Mouse (Mus musculus) left cerebral cortex, adult 8-10 months (tissue): ENCODE results near the gene Kif22. TPM values are rescaled to one million over a fixed set of nuclear protein-coding genes. Genes with fewer than 3 reads are reported as not detected.
A peak's percentile ranks its signal among the peaks of the same experiment; 100 is the strongest.

Experiments
- DNase-seq, 2 experiments: peaks; one replicate each; pipeline ENCODE4 v3.0.0; 2022; ENCODE audit warnings: low spot score in 2 of 2
- total RNA-seq, 4 experiments: library from RNA; stranded (reverse); gene quantifications; 2 replicates each; pipeline ENCODE4 v1.2.4; 2022

The Kif22 gene
- total RNA-seq, 4 experiments from 2014 or later, result 2.3 to 7.1 (median 5.3) TPM

DNA sequence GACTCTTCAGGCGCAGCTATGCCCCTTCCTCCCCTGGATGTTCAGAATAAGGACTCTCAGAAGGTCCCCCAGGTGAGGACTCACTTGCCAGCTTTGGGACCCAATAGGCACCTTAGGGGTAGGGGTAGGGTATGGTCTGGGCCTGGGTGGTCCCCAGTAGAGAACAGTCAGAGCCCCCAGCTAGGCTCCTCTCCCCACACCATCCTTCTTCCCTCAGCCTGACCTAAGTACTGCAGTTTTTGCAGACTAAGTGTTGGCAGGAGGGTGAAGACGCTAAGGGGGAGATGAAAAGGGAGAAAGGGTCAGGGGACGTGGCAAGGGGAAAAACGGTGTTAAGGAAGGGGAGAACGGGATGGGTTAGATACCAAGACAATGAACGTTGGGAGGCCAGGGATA is 24.3 kb downstream of the Kif22 start:
- DNase-seq, result no peak

DNA sequence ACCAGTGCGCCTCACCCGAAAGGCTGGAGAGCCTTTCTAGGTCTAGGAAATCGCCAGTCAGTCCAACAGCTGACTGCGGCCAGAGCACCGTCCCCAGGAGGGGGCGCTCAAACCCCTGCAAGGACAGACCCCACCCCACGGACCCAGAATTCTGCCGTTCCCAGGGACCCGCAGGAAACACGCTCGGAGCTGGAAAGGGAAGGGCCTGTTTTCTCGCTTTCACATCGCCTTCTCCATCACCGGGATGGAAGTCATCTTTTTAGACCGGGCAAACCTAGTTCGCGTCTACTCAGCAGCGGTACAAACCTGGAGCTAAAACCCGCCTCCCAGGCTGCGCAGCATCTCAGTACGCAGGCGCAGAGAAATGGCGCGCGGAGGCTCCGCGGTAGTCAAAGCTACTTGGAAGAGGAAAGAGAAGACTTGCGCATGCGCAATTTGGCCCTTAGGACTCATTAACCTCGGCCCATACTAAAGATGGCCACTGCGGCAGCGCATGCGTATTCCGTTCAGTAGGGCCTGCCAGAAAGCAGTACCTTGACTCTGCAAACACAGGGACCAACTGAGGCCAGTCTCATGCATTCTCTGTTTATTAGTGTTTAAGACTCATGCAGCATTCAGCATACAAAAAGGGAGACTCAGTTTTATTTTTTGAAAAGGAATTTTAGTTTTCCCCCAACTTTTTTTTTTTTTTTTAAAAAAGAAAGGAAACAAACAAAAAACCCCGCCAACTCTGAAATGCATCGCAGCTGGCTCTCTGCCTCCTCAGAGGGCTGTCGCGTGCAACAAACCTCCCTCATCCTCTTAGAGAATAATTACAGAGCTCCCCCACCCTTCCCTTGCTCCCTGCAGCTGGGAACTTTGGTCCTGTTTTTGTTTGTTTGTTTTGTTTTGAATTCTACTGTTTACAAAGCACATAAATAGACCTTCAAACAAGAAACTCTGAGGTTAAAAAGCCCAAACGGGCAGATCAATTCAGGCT is 25.0 kb downstream of the Kif22 start, which contains the start of gene Pagr1a:
Gene Pagr1a (minus strand): TSS at position 382 of the 979 bp plus-strand sequence.
- DNase-seq, result peak; percentile 94 to 97

DNA sequence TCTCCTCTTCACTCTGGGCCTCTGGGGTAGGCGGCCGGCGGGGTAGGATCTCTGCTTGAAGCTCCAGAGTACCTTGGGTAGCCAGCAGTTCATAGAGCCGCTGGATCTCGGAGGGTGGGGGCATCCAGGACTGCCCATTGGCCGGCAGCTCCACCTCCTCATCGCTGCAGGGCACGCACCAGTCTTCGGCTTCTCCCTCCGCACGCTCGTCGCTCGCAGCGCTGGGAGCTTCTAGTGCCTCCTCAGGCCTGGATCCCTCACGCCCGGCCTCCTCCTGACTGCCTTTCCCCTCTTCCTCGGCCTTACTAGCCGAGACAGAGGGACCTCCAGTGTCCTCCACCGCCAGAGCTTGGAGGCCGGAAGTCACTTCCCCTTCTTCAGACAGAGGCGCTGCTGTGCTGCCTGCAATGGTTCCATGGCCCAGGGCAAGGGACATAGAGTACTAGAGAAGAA is 25.8 kb downstream of the Kif22 start:
- DNase-seq, result no peak

DNA sequence TGATC is 26.0 kb downstream of the Kif22 start, which contains the start of gene Pagr1b:
Gene Pagr1b (minus strand): TSS at position 4 of the 5 bp plus-strand sequence.
- DNase-seq, result no peak

DNA sequence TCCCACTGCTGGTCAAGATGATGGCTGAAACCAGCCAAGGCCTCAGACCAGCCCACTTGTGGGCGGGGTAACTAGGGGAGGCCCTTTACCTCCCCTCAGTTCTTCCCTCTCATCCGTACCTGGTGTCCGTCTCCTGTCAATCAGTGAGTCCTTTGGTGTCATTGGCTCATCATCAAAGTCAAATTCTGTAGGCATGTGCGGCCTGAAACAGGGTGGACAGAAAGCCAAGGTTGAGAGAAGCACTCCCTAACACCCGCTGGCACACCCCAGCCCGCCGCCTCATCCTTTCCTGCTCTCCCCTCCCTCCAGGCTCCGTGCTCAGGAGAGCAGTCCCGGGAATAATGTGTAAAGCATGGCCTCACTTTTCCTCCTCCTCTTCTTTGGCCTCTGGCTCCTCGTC is 26.2 kb downstream of the Kif22 start:
- no peak for DNase-seq

DNA sequence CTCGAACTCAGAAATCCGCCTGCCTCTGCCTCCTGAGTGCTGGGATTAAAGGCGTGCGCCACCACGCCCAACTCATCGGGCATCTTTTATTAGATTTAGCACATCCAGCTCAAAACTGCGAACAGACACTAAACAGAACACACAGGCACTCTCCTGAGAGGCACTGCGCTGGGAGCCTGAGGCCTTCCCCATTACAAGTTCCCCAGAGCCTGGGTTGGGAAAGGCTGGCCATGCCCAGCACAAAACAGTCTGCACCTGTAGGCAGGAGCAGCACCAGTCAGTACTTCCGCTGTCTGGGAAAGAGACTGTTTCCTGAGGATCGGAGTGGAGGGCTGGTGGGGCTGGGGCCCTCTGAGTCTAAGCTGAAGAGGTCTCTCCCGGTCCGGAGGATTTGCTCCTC is 27.3 kb downstream of the Kif22 start:
- no peak for DNase-seq

DNA sequence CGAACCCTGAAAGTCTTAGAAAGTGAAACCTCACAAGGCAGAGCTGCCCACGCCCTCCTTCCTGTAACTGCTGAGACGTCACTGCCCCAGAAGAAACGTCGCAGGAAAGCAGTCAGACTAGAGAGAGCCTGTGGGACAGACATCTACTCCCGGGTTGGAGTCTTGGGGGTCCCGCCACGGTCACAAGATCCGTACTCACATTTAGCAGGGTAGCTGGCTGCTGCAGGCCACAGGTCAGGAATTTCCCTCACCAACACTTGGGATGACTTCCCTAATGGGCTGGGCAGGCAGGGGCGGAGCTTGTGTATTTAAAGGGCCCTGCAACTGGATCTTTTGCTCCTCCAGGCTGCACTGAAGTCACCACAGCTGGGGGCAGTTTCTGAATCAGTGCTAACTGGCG is 28.0 kb downstream of the Kif22 start, which contains the start of gene Mvp:
Gene Mvp (minus strand): TSS at position 302 of the 400 bp plus-strand sequence.
- peak in 1 of 2 experiments; percentile 16 for DNase-seq

DNA sequence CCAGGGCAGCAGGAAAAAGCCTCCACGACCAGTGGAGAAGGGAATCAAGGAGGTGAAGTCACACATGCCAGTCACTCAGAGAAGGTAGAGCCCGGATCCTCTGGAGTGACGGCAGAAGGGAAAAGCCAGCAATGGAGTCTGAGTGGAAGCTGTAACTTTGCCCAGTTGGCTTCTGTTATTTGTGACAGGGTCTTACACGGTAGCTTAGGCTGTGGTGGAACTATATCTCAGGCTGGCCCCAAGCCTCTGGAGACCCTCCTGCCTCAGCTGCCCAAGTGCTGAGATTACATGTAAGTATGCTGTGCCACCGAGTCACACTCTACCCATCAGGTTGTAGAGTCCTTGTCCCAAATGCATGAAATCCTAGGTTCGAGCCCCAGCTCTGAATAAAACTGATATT is 28.9 kb downstream of the Kif22 start:
- DNase-seq, result no peak

DNA sequence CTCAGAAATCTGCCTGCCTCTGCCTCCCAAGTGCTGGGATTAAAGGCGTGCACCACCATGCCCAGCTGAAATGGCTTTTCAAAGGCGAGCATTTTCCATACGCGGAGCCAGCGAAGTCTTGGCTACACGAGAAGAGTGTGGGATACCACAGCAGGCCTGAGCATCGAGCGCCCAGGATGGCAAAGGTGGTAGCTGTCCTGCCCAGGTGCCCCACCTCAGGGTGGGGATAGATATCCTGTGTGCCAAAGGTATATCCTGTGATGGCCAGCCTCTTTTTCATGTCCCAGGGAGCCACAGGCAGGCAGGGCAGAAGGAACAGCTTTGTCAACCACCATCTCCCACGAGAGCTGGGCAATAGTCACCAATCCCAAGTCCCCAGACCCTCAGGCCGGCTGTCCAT is 29.4 kb downstream of the Kif22 start:
- no peak for DNase-seq

DNA sequence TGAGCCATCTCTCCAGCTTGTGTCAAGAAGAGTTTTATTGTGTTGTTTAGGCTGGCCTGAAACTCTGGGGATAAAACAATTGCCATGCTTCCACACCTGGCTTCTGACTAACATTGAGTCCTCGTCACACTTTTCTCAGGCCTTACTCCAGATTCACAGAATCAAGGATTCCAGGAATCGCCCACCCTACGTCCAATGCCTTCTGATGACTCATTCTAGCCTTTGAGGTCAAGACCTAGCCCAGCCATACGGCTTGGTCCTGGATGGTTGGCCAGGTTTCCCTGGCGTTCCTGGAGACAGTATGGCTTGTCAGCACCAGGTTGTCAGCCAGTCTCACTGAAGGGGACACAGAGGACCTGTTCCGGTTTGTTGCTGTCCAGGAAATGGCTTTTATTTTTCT is 29.9 kb downstream of the Kif22 start:
- no peak for DNase-seq

DNA sequence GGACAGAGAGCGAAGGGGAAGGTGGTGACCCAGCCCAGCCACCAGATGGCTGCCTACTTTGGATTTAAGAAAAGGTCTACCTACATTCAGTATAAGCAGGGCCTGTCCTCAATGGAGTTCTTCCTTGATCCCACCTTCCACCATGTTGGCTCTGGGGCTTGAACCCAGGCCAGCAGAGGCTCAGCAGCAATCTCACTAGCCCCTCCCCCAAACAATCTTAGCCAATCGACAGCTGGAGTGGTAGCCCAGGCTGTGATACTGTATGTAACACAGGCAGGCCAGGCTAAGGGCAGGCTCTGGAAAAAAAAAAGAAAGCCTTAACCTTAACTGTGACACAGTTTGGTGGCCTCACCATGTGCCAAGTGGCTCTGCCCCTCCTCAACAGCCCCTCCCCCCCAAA is 30.6 kb downstream of the Kif22 start:
- DNase-seq, result no peak

DNA sequence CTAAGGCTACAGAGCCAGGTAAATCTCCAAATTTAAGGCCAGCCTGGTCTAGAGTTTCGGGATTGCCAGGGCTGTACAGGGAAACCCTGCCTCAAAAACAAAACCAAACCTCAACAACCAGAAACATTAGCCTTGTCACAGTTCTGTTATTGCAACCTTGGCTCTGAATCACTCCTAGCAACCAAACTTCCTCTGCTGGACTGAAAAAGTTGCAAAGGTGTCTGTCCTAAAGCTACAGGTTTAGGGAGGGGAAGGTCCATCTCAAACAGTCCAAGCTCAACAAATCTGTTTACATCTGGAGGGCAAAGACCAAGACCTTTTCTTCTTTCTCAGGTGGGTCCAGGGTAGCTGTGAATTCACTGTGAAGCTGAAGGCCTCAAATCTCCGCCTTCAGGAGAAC is 31.2 kb downstream of the Kif22 start:
- no peak for DNase-seq

DNA sequence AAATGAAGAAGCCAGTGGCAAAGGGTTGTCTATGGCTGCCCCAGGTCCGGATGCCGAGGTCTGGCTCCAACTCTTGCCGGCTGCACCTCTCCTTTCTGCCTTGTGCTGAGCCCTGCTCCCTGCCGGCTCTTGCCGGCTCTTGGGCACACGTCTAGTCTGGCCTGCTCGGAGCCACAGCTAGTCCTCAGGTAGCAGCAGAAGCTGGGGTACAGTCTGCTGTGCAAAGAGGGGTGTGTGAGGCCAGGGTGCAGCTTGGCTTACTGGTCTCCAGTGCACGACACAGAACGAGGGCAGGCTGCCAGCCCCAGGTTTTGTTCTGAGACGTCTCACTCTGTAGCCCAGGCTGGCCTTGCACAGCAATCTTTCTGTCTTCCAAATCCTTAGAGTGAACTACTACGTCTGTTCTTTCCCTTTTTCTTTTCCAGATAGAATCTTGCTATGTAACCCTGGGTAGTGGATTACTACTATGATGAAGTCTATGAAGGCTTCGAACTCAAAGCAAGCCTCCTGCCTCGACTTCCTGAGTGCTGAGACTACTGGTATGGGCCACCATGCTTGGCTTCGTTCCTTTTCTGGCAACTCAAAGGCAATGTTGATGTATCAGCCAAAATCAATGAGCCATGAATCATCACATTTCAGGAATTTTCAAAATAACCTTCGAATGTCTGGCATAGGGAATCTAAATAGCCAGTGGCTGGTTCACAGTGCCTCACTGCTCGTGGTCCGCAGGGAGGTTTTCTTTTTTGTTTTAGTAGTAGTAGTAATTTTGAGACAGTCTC is 32.8 kb downstream of the Kif22 start:
- no peak for DNase-seq

DNA sequence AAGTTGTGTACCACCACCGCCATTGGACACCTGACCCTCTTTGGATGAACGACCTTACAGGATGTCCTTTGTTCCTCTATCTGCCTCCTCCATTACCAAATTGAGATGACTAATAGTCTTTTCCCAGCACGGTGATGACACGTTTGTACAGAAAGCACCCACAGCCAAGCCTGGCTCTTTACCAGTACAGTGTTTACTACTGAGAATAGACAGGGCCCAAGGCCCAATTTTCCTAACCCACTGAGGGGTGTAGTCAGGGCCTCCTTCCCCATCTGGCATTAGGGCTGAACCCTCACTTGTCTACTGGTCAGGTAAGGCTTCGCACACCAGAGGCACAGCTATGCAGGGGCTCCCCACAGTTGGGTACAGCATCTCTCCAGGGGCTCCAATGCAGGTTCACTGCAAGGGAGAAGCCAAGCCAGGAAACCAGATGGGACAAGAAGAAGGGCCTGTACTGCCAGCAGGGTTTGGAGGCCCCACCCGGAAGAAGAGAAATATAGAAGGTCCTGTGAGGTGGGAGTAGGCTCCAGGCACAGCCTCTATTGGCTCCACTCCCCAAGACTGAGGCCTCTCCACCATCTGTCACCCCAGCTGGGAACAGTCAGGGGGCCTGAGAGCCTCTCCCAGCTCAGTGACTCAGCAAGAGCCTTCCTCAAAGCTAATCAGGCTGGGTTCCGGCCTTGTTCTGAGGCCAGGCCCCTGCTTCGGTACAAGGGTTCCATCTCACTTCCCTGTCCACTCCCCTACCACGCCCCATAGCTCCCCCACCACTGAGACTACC is 33.8 kb downstream of the Kif22 start:
- peak in 1 of 2 experiments; percentile 87 for DNase-seq

DNA sequence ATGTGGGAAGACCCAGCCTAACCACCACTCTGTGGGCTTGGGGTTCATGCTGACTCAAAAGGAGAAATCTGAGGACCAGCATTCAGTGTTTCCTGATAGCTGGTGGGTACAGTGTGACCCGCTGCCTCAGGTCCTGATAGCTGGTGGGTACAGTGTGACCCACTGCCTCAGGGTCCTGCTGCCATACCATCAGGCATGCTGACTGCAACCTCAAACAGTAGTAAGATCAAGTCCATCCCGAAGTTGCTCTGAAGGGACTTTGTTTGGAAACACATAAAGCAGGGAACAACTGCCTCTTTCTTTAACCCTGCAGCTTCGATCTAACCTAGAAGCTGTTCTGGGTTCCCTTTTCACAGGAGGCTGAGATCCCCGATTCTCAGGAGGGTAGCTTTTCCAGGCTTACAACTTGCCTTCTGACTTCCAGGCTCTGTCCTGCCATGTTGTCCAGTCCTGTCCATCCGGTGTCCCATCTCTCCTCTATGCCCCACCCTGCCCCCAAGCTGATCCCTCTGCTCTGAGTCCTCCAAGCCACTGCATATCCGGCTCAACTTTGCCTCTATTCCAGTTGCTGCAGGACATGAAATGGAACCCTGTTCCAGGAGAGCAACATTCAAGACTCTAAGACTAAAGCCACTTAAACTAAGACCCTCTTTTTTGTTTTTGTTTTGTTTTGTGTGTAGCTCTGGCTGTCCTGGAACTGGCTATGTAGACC is 34.8 kb downstream of the Kif22 start:
- DNase-seq, result no peak

DNA sequence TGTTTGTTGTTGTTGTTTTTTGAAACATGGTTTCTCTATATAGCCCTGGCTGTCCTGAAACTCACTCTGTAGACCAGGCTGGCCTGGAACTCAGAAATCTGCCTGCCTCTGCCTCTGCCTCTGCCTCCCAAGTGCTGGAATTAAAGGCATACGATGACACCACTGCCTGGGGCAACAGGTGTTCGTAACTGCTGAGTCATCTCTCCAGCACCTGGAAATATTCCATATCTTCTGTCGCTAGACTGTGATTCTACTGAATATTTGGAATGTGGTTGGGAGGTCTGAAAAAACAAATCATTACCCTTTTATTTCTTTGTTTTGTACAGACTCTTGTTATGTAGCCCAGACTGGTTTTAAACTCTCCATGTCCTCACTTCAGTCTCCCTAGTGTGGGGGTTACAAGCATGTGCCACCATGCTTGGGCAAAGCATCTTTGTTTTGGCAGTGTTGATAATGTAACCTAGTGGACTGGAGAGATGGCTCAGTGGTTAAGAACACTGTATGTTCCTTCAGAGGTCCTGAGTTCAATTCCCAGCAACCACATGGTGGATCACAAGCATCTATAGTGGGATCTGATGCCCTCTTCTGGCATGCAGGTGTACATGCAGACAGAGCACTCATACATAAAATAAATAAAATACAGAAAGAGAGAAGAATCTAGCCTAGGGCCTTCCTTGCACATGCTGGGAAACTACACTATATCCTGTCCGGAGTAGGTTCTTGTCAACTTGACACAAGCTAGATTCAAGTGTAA is 38.0 kb downstream of the Kif22 start:
- DNase-seq, result no peak

DNA sequence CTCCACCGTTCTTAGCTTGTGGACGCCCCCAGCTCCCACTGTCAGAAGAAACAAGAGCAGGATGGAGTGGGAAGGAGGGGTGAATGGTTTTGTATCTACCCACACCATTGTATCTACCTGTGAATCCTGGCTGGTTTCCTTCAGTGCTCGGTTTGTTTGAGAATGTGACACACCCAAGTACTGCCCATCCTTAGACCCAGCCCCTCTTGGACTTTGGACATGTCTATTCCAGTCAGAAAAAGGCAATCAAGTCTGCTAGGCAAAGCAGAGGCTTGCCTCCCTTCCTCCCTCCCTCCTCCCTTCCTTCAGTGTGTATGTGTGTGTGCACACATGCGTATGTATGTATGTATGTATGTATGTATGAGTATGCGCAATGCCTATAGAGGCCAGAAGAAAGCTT is 38.7 kb downstream of the Kif22 start:
- no peak for DNase-seq

DNA sequence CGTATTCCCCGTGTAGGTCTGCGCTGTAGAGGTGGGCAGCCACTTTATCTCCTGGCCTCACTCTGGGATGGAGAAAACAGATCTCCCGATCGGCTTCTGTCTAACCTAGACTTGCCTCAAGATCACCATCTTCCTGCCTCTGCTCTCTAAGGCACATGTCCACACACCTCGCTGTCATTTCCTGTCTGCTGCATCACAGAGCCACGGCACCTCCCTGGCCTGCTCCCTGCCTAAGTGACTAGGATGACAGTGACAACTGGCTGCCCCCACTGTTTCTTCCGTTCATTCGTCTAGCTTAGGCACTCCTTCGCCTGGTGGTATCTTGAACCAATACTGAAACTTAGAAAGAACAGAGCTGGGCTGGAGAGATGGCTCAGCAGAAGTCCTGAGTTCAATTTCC is 42.7 kb downstream of the Kif22 start:
- DNase-seq, result no peak

DNA sequence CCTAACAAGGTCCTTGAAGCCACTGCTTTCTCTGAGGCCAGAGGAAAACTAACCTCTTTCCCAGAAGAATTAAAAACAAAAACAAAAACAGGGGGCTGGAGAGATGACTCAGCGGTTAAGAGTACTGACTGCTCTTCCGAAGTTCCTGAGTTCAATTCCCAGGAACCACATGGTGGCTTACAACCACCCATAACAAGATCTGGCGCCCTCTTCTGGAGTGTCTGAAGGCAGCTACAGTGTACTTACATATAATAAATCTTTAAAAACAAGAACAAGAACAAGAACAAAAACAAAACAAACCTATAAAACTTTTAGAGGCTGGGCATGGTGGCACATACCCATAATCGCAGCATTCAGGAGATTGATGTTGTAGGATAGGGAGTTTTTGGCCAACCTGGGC is 45.8 kb downstream of the Kif22 start:
- DNase-seq, result no peak

DNA sequence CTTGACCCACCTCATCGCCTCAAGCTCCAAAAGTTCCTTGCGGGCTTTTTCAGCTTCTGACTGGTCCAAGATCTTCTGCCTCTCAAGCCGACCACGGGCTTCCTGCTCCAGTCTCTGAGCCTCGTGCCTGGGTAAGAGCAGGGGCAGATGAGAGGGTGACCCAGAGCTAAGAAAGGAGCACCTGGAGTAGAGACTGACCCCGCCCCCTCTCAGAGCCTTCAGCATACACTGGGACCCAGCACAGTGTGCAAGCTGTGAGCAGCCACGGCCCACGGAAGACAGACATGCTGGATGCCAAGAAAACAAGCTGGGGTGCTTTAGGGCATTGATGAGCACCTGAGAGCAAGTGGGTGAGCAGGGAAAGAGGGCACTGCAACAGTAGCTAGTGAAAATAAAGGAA is 53.5 kb downstream of the Kif22 start:
- no peak for DNase-seq

DNA sequence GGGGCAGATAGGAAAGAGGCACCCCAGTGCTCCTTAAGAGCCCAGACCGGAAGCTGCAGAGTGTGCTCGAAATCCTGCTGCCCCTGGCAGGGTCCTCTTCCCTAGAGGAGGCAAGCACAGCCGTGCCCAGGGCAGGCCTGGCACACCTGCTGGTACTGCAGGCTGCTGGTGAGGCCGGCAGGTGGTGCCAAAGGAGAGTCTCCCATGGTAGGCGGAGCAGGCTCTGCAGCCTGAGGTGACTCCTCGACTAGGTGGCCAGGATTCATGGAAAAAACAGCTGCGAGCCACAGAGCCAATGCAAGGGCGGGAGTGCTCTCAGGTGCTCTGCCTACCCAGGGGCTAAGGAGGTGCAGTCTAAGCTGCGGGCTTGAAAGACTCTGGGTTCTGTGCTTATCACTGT is 56.0 kb downstream of the Kif22 start:
- peak in 1 of 2 experiments; percentile 48 for DNase-seq
